Mouse (Mus musculus): Measurements from ENCODE around the gene Bank1.

Gene Bank1

GRCm38 (mm10) chr3:136257761-136258160 lies 68.1 kb downstream of the Bank1 start:
- ChIA-PET CTCF (no interaction called here), POLR2A (no interaction called here)

GRCm38 (mm10) chr3:136254713-136255112 lies 71.2 kb downstream of the Bank1 start:
- ChIA-PET CTCF (no interaction called here), POLR2A (no interaction called here)

DNA sequence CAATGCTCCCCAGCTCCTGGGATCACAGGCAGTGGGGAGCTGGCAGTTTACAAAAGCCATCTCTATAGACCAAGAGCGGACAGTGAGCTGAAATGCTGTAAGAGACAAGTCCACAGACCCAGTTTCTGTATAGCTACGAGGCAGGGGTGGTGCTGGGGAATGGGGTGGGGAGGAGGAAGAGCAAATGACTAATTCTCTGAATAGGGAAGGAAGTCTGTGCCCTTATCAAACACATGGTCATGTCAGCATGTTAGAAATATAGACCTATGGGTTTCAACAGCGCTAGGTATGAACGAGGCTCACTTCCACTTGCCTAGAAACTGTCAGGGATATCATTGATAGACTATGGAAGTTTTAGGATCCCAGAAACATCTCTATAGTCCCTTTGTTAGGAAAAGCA lies 73.0 kb downstream of the Bank1 start:
- ChIA-PET CTCF (interaction anchor here in 1 of 4 experiments (1.1 kb wide), 1 partner anchor 390 kb away, joined by 3 read pairs; no protein-coding TSS in a partner anchor), POLR2A (no interaction called here)

- POLR2A ChIA-PET = no interaction called here
- CTCF ChIA-PET = interaction anchor here in 1 of 4 experiments (1.1 kb wide), 1 partner anchor 389 kb away, joined by 3 read pairs; no protein-coding TSS in a partner anchor
Observed at GRCm38 (mm10) chr3:136251578-136251977, 74.3 kb downstream of the Bank1 start.

DNA sequence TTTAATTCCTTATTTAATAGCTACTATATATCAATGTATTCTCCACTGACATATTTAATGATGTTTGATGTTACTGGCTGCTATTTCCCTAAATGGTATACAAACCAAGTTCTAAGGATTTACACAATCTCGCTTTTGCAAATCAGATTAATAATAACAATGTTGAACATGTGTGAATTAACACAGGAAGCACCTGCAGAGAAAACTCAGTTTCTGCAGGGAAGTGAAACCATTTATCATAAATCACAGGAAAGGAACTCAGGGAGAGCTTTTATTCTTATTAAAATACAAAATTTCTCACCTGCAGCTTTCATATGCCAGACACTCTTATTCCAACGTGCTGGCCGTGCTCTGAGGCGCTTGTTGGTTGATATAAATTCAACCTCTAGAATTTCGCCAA lies 78.5 kb downstream of the Bank1 start:
- POLR2A ChIA-PET = interaction anchor here in 1 of 4 experiments (0.6 kb wide), 1 partner anchor 350 kb away, joined by 5 read pairs; no protein-coding TSS in a partner anchor

DNA sequence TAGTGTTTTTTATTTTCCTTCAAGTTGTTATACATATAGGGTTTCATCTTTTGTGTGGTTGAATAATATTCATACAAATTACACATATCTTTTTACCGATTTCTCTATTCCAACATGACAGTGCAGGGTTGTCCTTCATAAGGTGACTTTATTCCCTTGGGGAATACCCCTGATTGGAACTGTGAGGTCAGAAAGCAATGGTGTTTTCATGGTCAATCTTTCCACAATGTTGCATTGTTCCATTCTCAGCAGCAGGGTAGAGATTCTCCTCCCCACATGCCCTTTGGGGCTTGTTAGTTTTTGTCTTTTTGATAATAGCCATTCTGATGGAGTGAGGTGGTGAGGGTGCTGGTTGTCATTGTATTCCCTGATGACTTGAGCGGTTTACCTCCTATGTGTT lies 80.9 kb downstream of the Bank1 start:
- POLR2A ChIA-PET = no interaction called here
- CTCF ChIA-PET = no interaction called here

More for the DNA sequence above, 78.5 kb downstream of the Bank1 start:
- CTCF ChIA-PET = interaction anchor here in 1 of 4 experiments (0.6 kb wide), 1 partner anchor 17 kb away, joined by 3 read pairs; no protein-coding TSS in a partner anchor

- CTCF ChIA-PET = no interaction called here
- POLR2A ChIA-PET = no interaction called here
Observed at GRCm38 (mm10) chr3:136238790-136239189, 87.1 kb downstream of the Bank1 start.

DNA sequence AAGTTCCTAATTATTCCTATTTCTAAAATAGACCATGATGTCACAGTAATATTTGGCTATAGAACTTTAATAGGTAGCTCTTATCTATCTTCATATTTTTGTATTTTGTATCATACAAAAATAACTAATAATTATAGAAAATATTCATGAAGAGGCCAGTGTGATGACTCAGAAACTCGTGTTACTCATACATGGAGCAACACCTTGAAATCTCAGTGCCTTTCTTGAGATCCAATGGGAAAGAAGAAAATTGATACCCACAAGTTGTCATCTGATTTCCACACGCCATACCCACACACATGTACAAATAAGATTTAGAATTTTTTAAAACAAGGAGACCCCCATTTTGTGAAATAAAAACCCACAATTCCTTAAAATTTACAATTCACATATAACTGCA lies 92.4 kb downstream of the Bank1 start:
- ChIA-PET CTCF (no interaction called here), POLR2A (interaction anchor here in 1 of 4 experiments (0.6 kb wide), 1 partner anchor 687 kb away, joined by 3 read pairs; no protein-coding TSS in a partner anchor)

DNA sequence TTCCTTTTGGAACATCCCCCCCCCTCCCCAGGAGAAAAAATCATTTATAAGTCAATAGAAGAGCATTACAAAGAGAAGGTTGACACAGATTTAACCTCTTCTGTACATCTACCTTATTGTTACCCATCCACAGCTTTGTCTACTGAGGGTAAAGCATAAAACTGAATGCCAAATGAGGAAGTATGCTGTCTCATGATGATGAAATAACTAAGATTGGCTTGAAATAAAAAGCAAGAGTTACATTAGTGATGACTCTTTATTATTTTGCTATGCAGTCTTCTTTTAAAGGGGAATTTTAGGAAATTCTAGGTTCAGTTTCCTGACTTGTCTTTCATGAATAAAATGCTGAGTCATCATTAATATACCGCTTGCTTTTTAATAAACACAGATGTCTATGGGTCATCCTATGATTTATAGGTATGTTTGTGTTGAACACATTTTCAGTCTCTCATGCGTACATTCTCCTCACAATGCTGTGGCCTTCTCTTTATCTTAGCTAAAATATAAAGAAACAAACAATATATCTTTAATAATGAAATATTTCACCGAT lies 95.2 kb downstream of the Bank1 start:
- CTCF ChIA-PET = no interaction called here
- POLR2A ChIA-PET = no interaction called here

DNA sequence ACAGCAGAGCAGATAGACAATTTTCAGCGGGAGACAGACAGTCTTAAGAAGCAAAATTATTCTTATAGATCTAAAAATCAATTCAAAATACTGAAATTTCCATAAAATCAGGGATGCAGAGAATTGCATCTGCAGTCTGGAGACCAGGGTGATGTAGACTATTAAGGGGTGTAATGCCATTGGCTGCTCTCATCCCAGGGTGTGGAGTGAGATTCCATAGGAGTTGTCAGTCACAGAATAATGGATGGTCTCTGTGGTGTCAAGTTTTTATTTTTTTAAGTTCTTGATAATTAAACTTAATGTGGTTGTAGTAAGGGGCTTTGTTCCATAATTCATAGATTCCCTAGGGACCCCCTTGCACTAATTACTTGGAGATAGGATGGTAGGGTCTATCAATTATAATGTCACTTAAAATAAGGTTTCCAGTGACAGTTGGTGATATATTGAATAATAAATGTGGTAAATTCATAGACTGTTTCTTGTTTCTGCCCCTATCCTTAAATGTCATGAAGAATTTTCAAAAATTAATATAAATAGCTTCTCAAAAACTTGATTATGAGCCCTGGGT lies 136.1 kb downstream of the Bank1 start:
- POLR2A ChIA-PET = no interaction called here
- CTCF ChIA-PET = interaction anchor here in 1 of 4 experiments (0.6 kb wide), 1 partner anchor 476 kb away, joined by 3 read pairs; no protein-coding TSS in a partner anchor

- ChIA-PET POLR2A (no interaction called here), CTCF (no interaction called here)
Observed at GRCm38 (mm10) chr3:136186548-136187113, 139.2 kb downstream of the Bank1 start.

DNA sequence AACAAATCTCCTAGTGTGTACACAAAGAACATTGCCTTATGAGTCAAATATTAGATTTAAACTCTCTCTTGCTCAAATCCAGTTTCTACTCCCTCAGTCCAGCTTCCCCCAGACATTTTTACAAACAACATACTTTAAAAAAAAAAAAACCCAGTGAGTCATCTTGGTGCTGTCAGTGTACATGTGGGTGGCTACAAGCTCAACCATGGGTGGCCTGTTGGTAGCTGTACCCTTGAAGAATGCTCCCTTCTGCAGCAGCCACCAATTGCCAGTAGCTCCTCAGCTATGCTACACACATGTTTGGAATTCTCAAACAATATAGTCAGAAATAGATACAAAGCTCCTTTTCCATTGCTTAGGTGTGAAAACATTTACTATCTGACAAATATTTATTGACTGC lies 154.2 kb downstream of the Bank1 start:
- ChIA-PET POLR2A (no interaction called here), CTCF (interaction anchor here in 1 of 4 experiments (0.7 kb wide), 1 partner anchor 381 kb away, joined by 3 read pairs; no protein-coding TSS in a partner anchor)

DNA sequence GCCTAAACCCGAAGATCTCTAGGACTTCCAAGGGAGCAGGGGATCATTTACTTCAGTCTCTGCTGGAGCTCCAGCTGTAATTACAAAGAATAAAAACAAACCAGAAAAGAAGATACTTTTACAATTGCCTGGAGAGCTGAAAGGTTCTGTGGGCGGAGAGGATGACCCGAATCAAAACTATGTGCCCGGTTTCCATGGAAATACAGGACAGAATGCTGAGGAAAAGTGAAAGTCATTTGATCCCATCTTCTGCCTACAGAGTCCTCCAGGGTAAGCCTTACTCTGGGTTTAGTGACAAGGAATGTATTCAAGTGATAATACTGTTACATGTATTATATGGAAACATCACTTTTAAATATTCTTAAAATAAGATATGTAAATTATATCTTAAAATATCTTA lies 157.8 kb downstream of the Bank1 start:
- ChIA-PET CTCF (no interaction called here), POLR2A (no interaction called here)

- ChIA-PET POLR2A (no interaction called here), CTCF (no interaction called here)
Observed at GRCm38 (mm10) chr3:136166671-136167070, 159.2 kb downstream of the Bank1 start.

DNA sequence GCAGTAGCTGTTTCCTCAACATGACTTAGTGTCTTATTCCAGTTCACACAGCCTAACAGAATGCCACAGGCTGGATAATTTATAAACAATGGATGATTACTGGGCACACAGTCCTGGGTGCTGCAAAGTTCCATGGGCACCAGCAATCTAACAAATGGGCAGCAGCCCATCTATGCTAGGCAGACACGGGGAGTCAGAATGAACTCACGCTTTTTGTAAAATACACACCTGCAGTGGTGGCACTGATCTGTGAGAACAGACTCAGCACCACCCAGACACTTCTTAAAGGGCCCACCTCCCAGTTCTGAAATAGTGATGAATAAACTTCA lies 159.9 kb downstream of the Bank1 start:
- ChIA-PET POLR2A (no interaction called here), CTCF (no interaction called here)

- POLR2A ChIA-PET = no interaction called here
- CTCF ChIA-PET = no interaction called here
Observed at GRCm38 (mm10) chr3:136165167-136166032, 160.5 kb downstream of the Bank1 start.

DNA sequence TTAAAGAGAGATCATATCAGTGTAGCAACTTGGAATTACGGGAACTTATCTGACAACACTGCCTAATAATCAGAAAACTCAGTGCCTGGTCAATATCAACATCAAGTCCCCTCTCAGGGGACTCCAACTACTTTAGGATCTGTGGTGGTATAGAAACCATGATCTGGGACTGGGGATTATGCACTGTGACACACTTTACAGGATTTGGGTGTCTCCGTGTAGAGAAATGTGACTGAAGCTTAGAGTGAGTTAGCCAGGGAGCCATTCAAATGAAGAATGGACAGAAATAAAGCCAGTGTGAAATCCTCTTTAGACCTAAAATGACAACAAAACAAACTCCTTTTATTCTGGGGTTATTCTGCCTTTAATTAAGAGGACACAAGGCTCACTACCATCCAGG lies 167.8 kb downstream of the Bank1 start:
- POLR2A ChIA-PET = interaction anchor here in 1 of 4 experiments (0.6 kb wide), 1 partner anchor 597 kb away, joined by 4 read pairs; no protein-coding TSS in a partner anchor
- CTCF ChIA-PET = no interaction called here

DNA sequence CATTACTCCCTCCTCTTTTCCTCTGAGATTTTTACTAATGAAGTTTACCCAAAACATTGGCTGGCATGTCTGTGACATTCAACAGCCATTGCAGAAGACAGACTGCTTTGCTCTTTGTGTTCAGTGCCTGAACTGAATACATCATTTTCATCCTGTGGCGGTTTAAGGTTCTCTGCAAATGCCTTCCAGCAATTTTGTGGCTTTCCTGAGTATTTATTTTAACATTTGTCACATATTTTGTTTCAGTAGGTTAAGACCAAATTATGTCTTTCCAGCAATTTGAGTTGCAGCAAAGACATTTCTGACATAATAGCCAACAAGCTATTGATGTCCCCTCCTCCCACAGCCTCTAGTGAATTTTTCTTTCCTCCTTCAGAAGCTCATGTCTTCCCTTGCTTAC lies 170.3 kb downstream of the Bank1 start:
- POLR2A ChIA-PET = interaction anchor here in 1 of 4 experiments (1.0 kb wide), 1 partner anchor 29 kb away, joined by 3 read pairs; no protein-coding TSS in a partner anchor
- CTCF ChIA-PET = no interaction called here

DNA sequence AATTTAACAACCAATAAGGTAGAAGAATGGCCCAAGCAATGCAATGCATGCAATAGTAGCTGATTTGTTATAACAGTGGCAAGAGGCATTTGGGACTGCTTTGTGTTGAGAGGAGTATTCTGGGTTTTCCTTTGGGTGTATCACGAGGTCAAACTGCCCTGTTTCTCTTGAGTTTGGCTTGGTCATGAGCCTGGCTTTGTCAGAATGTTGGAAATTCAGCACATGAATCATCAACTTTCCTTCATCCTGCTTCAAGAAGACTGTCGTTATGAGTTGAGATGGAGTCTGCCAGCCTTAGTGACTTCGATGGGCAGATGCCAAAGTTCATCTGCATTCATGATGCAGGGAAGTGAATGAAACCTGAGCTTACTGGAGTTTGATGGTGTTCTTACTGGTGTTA lies 175.0 kb downstream of the Bank1 start:
- CTCF ChIA-PET = no interaction called here
- POLR2A ChIA-PET = no interaction called here

- POLR2A ChIA-PET = no interaction called here
Observed at GRCm38 (mm10) chr3:136147166-136147565, 178.7 kb downstream of the Bank1 start.

More at GRCm38 (mm10) chr3:136147166-136147565, 178.7 kb downstream of the Bank1 start:
- CTCF ChIA-PET = interaction anchor here in 1 of 4 experiments (0.6 kb wide), 1 partner anchor 34 kb away, joined by 3 read pairs; no protein-coding TSS in a partner anchor

Measured in embryonic stem cell, embryonic (primary cell).